Mouse (Mus musculus) liver, adult 2 months (tissue): ENCODE data around the gene Mrpl11. TPM values are rescaled to one million over a fixed set of nuclear protein-coding genes. Genes with fewer than 3 reads are reported as not detected.
A peak's percentile ranks its signal among the peaks of the same experiment; 100 is the strongest.
"Not testable (repeated sequence)": the region's sequence is repeated elsewhere in the genome, so short reads cannot be mapped to it uniquely, and the experiment has no call there.

Experiments
- DNase-seq: peaks from one replicate; pipeline ENCODE4 v3.0.0-alpha.2; 2011; ENCODE audit warnings: low read depth, low spot score; ENCODE audit errors: extremely low read depth
- H3K27ac ChIP-seq: fragments of 200-500 bp; replicated peaks from 2 replicates; pipeline ENCODE4 v1.5.1; 2012; ENCODE audit warnings: low read depth, mild to moderate bottlenecking, control low read depth, inconsistent platforms, low read length; ENCODE audit not compliant: insufficient read depth
- H3K27me3 ChIP-seq: fragments of 200-500 bp; 2 replicates; pipeline ENCODE4 v1.6.1; 2012; ENCODE audit warnings: mild to moderate bottlenecking, moderate library complexity, low read length, inconsistent platforms; ENCODE audit not compliant: control insufficient read depth, insufficient read depth
- H3K36me3 ChIP-seq: fragments of 200-500 bp; 2 replicates; pipeline ENCODE4 v1.6.1; 2012; ENCODE audit warnings: low read length, inconsistent platforms; ENCODE audit not compliant: control insufficient read depth, insufficient read depth
- H3K4me1 ChIP-seq: fragments of 200-500 bp; 2 replicates; pipeline ENCODE4 v1.6.1; 2011; ENCODE audit warnings: low read length; ENCODE audit not compliant: control insufficient read depth, insufficient read depth
- H3K4me3 ChIP-seq: fragments of 200-500 bp; 2 replicates; pipeline ENCODE4 v1.5.1; 2011; ENCODE audit warnings: low read depth, mild to moderate bottlenecking, control low read depth, low read length, moderate library complexity; ENCODE audit not compliant: insufficient read depth
- H3K79me2 ChIP-seq: fragments of 200-500 bp; 2 replicates; pipeline ENCODE4 v1.6.1; 2012; ENCODE audit warnings: inconsistent platforms, mild to moderate bottlenecking, low read length, moderate library complexity; ENCODE audit not compliant: control insufficient read depth, insufficient read depth
- H3K9ac ChIP-seq: fragments of 200-500 bp; 2 replicates; pipeline ENCODE4 v1.6.1; 2012; ENCODE audit warnings: low read depth, mild to moderate bottlenecking, control low read depth, inconsistent platforms, low read length
- CTCF ChIP-seq: fragments of 200-500 bp; IDR thresholded peaks from 2 replicates; pipeline ENCODE4 v1.5.1; 2011; ENCODE audit warnings: low read depth, low read length, control low read depth
- POLR2A ChIP-seq: fragments of 200-500 bp; IDR thresholded peaks from 2 replicates; pipeline ENCODE4 v1.6.1; 2011; ENCODE audit warnings: low read length, control low read depth; ENCODE audit not compliant: insufficient read depth; ENCODE audit errors: extremely low read depth
- WGBS: fragments of 180-500 bp; shearing (Covaris S2); methylation state at CpG from one replicate; pipeline ENCODE4 v1.1.7; 2018; 5-methylcytosine and 5-hydroxymethylcytosine counted together
- polyA plus RNA-seq: library from polyadenylated mRNA; depleted of rRNA; stranded (reverse); fragments of >200 nt; gene quantifications from 2 replicates; pipeline ENCODE4 v1.2.3, GENCODE M21; 2012
- total RNA-seq: library from RNA; depleted of rRNA; stranded (reverse); fragments of >200 nt; gene quantifications from 2 replicates; pipeline ENCODE4 v1.2.3, GENCODE M21; 2014

Gene Mrpl11
- total and polyA plus RNA-seq, 2 experiments = 27.6 to 40.0 TPM

- WGBS = 4% methylated on average over 13 of the region's 13 CpGs
- H3K27me3 ChIP-seq = no peaks in the 10 kb centered on the region
- DNase-seq = no peak
- TF ChIP-seq POLR2A (no peak), CTCF (no peak)
- no peak overlapping the region for H3K27ac ChIP-seq
- peak overlapping the region; percentile 8; the same call in 1 of the 2 replicates for H3K4me3 ChIP-seq
- H3K4me1 ChIP-seq = peaks cover 6% of the 10 kb centered on the region; the same call in 1 of the 2 replicates
- peak overlapping the region; percentile 39; the same call in 1 of the 2 replicates for H3K9ac ChIP-seq
- no peaks in the 10 kb centered on the region for H3K79me2 ChIP-seq
- H3K36me3 ChIP-seq = no peaks in the 10 kb centered on the region
Measured at GRCm38 (mm10) chr19:4943253-4943588, 18.7 kb upstream of the Mrpl11 start.

DNA sequence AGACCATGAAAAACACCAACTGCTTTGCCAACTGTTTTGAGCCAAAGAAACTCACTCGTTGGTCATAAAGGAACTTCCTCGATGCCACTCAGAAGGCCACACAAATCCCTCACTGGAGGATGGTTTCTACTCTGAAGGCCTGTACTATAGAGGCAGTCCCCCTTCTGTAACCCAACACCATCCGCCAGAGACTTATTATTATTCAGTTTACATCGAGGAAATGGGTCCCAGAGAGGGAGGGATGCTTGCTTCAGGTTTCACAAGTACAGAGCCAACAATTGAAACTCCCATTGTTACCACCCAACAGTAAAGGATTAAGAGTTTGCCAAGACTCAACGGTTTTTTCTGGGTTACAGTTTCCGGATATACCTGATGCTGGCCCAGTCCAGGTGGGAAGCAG lies 16.4 kb upstream of the Mrpl11 start:
- TF ChIP-seq POLR2A = no peak
- TF ChIP-seq CTCF = no peak
- no peak for DNase-seq
- H3K4me3 ChIP-seq = no peak overlapping the region
- no peaks in the 10 kb centered on the region for H3K27me3 ChIP-seq
- peaks cover 6% of the 10 kb centered on the region; the same call in 1 of the 2 replicates for H3K4me1 ChIP-seq
- H3K27ac ChIP-seq = no peak overlapping the region
- no peaks in the 10 kb centered on the region for H3K36me3 ChIP-seq
- H3K9ac ChIP-seq = no peak overlapping the region
- 56% methylated on average over 6 of the region's 6 CpGs for WGBS
- H3K79me2 ChIP-seq = no peaks in the 10 kb centered on the region

- H3K4me1 ChIP-seq, DNase-seq, H3K4me3 ChIP-seq, H3K27ac ChIP-seq, H3K27me3 ChIP-seq, H3K9ac ChIP-seq, H3K36me3 ChIP-seq, H3K79me2 ChIP-seq: not testable (repeated sequence)
- 87% methylated on average over 9 of the region's 9 CpGs for WGBS
Measured at GRCm38 (mm10) chr19:4948641-4949040, 13.3 kb upstream of the Mrpl11 start.

DNA sequence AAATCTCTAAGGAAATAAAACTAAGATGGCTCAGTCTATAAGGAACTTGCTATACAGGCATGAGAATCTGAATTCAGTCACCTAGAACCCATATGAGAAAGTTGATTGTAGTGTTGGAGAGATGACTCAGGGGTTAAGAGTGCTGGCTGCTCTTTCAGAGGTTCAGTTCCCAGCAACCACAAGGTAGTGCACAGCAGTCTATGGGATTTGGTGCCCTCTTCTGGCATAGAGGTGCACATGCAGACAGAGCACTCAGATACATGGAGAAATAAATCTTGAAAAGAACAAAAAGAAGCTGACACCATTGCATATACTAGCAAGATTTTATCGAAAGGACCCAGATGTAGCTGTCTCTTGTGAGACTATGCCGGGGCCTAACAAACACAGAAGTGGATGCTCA lies 6.3 kb downstream of the Mrpl11 start:
- DNase-seq = peak; percentile 16
- Histone ChIP-seq H3K36me3 (peaks cover 7% of the 10 kb centered on the region), H3K27me3 (no peaks in the 10 kb centered on the region), H3K79me2 (no peaks in the 10 kb centered on the region), H3K27ac (no peak overlapping the region), H3K4me3 (no peak overlapping the region), H3K4me1 (no peaks in the 10 kb centered on the region), H3K9ac (no peak overlapping the region)
- 90% methylated on average over 2 of the region's 2 CpGs for WGBS
- TF ChIP-seq CTCF = peak; percentile 55
- no peak for TF ChIP-seq POLR2A

GRCm38 (mm10) chr19:4981767-4982166 lies 19.8 kb downstream of the Mrpl11 start:
- Histone ChIP-seq H3K27me3 (no peaks in the 10 kb centered on the region), H3K4me3 (no peak overlapping the region)

DNA sequence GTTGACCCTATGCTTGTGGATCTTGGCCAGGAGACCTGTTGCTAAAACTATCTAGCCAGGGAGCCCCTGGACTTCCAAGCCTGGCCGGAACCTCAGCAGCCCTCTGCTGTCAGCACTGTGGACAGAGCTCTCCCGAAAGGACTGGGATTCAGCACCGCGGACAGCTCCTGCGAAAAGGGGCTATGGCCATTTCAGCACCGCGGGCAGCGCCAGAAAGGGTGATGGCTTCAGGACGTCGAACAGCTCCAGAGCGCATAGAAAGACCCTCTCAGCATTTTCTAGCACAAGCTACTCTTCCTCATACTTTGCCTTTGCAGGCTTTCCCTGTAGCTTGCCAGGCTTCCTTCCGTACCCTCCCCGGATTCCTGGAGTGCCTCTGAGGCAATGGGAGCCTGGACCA lies 27.1 kb downstream of the Mrpl11 start:
- no peaks in the 10 kb centered on the region for H3K4me1 ChIP-seq
- 6% methylated on average over 13 of the region's 13 CpGs for WGBS
- H3K27ac ChIP-seq = no peak overlapping the region
- DNase-seq = peak; percentile 45
- H3K9ac ChIP-seq = no peak overlapping the region
- H3K36me3 ChIP-seq = no peaks in the 10 kb centered on the region
- H3K79me2 ChIP-seq = no peaks in the 10 kb centered on the region
- peak; percentile 63 for TF ChIP-seq CTCF
- no peak for TF ChIP-seq POLR2A
- no peak overlapping the region for H3K4me3 ChIP-seq
- H3K27me3 ChIP-seq = peaks cover 6% of the 10 kb centered on the region; the same call in 1 of the 2 replicates

More at GRCm38 (mm10) chr19:4981767-4982166, 19.8 kb downstream of the Mrpl11 start:
- Histone ChIP-seq H3K36me3 (no peaks in the 10 kb centered on the region), H3K9ac (no peak overlapping the region), H3K79me2 (no peaks in the 10 kb centered on the region), H3K27ac (no peak overlapping the region), H3K4me1 (no peaks in the 10 kb centered on the region)
- peak; percentile 54; the same call in 1 of the 2 replicates for TF ChIP-seq CTCF
- TF ChIP-seq POLR2A = no peak
- DNase-seq = peak; percentile 54
